Mouse (Mus musculus) stomach, postnatal 0 days (tissue): Measurements from ENCODE around the gene Myh3. TPM values are rescaled to one million over a fixed set of nuclear protein-coding genes. Genes with fewer than 3 reads are reported as not detected.

Experiments used
- ATAC-seq: fragments of 200-750 bp; cut with Nextera tagmentation; 2 replicates; pipeline ENCODE4 v1.8.0; 2017; ENCODE audit not compliant: low FRiP score, low TSS enrichment
- DNase-seq: peaks from one replicate; pipeline ENCODE4 v3.0.0-alpha.2; 2016; ENCODE audit warnings: low spot score
- H3K27ac ChIP-seq: fragments of 300-500 bp; sonication (generic); replicated peaks from 2 replicates; pipeline ENCODE4 v1.5.1; 2014; ENCODE audit warnings: mild to moderate bottlenecking, control low read depth
- H3K27me3 ChIP-seq: fragments of 300-500 bp; sonication (generic); 2 replicates; pipeline ENCODE4 v1.6.1; 2014; ENCODE audit warnings: low read length; ENCODE audit not compliant: control insufficient read depth, insufficient read depth
- H3K36me3 ChIP-seq: fragments of 300-500 bp; sonication (generic); 2 replicates; pipeline ENCODE4 v1.6.1; 2014; ENCODE audit warnings: low read length, mixed read lengths; ENCODE audit not compliant: control insufficient read depth, insufficient read depth
- H3K4me1 ChIP-seq: fragments of 300-500 bp; sonication (generic); replicated peaks from 2 replicates; pipeline ENCODE4 v1.6.1; 2014; ENCODE audit warnings: antibody characterized with exemption; ENCODE audit not compliant: control insufficient read depth, insufficient read depth
- H3K4me2 ChIP-seq: fragments of 300-500 bp; sonication (generic); replicated peaks from 2 replicates; pipeline ENCODE4 v1.6.1; 2014; ENCODE audit warnings: low read depth, mild to moderate bottlenecking, control low read depth, moderate library complexity
- H3K4me3 ChIP-seq: fragments of 300-500 bp; sonication (generic); 2 replicates; pipeline ENCODE4 v1.5.1; 2014; ENCODE audit warnings: low read depth, low read length, control low read depth
- H3K9ac ChIP-seq: fragments of 300-500 bp; sonication (generic); 2 replicates; pipeline ENCODE4 v1.6.1; 2014; ENCODE audit warnings: mild to moderate bottlenecking, low read length, control low read depth, mixed read lengths
- H3K9me3 ChIP-seq: fragments of 300-500 bp; sonication (generic); 2 replicates; pipeline ENCODE4 v1.6.1; 2016; ENCODE audit warnings: low read length; ENCODE audit not compliant: control insufficient read depth
- CTCF ChIP-seq: IDR thresholded peaks from 2 replicates; pipeline ENCODE4 v1.5.1; 2016; ENCODE audit warnings: antibody characterized with exemption, low read depth, mild to moderate bottlenecking, moderate library complexity
- EP300 ChIP-seq: optimal IDR thresholded peaks from 2 replicates; pipeline ENCODE3; 2016; ENCODE audit warnings: antibody characterized with exemption
- WGBS: fragments of 180-500 bp; shearing (Covaris S2); extraction: QIAGEN DNeasy Blood & Tissue Kit; methylation state at CpG from one replicate; pipeline ENCODE4 v1.1.7; 2014; 5-methylcytosine and 5-hydroxymethylcytosine counted together
- polyA plus RNA-seq: library from polyadenylated mRNA; unstranded; fragments of >200 nt; fragmentation: Nextera tagmentation; extraction: Ambion mirVana; gene quantifications from 2 replicates; pipeline ENCODE4 v1.2.1, GENCODE M21; 2015

The Myh3 gene
- polyA plus RNA-seq, 1 experiment from 2014 or later: 0.91 TPM

DNA sequence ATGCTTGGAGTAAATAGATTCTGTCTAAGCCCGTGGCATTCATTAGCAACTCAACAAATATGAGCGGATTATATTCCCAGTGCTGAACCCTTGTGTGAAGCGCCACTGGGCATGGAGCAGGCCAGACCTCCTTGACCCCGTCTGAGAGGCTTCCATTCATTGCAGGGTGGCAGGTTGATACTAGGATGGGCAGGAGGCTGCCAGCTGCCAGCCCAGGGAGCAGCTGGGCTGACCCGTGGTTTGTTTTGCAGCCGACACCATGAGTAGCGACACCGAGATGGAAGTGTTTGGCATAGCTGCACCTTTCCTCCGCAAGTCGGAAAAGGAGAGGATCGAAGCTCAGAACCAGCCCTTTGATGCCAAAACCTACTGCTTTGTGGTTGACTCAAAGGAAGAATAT lies 1.6 kb downstream of the Myh3 start:
- Histone ChIP-seq H3K9ac (no peak overlapping the region), H3K27ac (no peak overlapping the region), H3K27me3 (no peaks in the 10 kb centered on the region), H3K4me2 (no peak overlapping the region), H3K9me3 (no peaks in the 10 kb centered on the region), H3K36me3 (no peaks in the 10 kb centered on the region), H3K4me3 (no peak overlapping the region), H3K4me1 (no peaks in the 10 kb centered on the region; the same call in 1 of the 2 replicates)
- ATAC-seq: no peak
- no peak for DNase-seq
- WGBS: 68% methylated on average over 11 of the region's 11 CpGs
- TF ChIP-seq CTCF (no peak), EP300 (no peak)

DNA sequence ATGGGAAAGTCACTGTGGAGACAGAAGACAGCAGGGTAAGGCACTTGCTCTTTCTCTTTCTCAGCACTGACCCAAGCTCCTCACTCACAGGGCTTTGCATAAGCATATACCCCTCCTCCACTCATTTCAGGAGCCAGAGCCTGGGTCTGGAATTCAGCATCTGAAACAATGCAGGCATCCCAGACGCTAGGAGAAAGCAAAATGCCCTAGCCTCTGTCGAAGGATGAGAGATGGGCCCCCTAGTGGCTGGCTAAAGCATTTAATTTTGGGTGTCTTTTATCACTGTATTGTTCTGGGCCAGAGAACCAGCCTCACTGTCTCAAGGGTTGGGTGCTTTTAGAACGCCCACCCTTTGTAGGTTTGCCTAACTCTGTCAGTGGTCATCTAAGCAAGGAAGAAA lies 2.1 kb downstream of the Myh3 start:
- ATAC-seq (peak; percentile 58; the same call in 1 of the 2 replicates), DNase-seq (peak; percentile 52)
- no peaks in the 10 kb centered on the region for H3K36me3 ChIP-seq
- no peaks in the 10 kb centered on the region for H3K9me3 ChIP-seq
- no peak overlapping the region for H3K4me3 ChIP-seq
- H3K9ac ChIP-seq: no peak overlapping the region
- TF ChIP-seq CTCF (peak; percentile 82), EP300 (no peak)
- 5% methylated on average over 3 of the region's 3 CpGs for WGBS
- H3K27me3 ChIP-seq: no peaks in the 10 kb centered on the region
- H3K4me2 ChIP-seq: no peak overlapping the region
- H3K27ac ChIP-seq: no peak overlapping the region
- no peaks in the 10 kb centered on the region; the same call in 1 of the 2 replicates for H3K4me1 ChIP-seq

DNA sequence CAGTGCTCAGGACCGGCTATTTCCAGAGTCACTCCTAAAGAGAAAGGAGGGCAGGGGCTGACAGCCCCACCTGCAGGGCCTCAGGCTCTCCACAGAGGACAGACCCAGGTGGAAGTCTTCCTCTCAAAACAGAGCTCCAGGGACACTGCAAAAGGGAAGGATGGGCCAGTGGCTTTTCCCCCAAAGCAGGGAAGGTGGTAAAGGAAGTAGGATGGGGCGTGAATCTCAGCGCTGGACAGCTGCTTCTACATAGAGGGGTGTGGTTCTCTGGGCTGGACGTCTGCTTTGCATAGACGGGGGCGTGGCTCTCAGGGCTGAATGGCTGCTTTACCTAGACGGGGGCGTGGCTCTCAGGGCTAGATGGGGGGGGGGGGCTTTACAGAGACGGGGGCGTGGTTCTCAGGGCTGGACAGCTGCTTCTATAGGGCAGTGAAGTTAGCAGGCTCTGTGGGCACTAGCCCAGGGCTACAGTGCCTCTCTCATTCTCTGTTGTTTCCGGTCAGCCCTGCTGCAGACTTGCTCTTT lies 3.1 kb downstream of the Myh3 start:
- DNase-seq: peak; percentile 85
- H3K4me3 ChIP-seq: no peak overlapping the region
- WGBS: 4% methylated on average over 11 of the region's 11 CpGs
- no peaks in the 10 kb centered on the region; the same call in 1 of the 2 replicates for H3K4me1 ChIP-seq
- ATAC-seq: peak; percentile 83
- H3K9ac ChIP-seq: no peak overlapping the region
- H3K4me2 ChIP-seq: no peak overlapping the region
- H3K27ac ChIP-seq: no peak overlapping the region
- H3K36me3 ChIP-seq: no peaks in the 10 kb centered on the region
- no peaks in the 10 kb centered on the region for H3K27me3 ChIP-seq
- TF ChIP-seq EP300 (no peak), CTCF (no peak)
- no peaks in the 10 kb centered on the region for H3K9me3 ChIP-seq

DNA sequence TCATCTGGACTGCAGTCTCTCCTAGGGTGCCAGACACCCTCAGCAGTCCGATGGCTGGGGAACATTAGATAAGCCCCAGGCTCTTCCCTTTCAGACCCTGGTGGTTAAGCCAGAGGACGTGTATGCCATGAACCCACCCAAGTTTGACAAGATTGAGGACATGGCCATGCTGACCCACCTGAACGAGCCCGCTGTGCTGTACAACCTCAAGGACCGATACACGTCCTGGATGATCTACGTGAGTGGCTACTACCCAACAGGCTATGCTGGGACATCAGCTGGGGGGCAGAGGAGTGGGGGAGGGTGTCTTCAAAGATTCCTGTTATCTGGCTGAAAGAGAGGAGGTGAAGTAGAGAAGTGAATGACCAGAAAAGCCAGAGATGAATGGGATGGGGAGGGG lies 4.1 kb downstream of the Myh3 start:
- ATAC-seq: no peak
- TF ChIP-seq EP300 (no peak), CTCF (no peak)
- Histone ChIP-seq H3K9me3 (no peaks in the 10 kb centered on the region), H3K4me3 (no peak overlapping the region), H3K4me1 (no peaks in the 10 kb centered on the region; the same call in 1 of the 2 replicates), H3K27me3 (no peaks in the 10 kb centered on the region), H3K9ac (no peak overlapping the region), H3K4me2 (no peak overlapping the region), H3K36me3 (no peaks in the 10 kb centered on the region), H3K27ac (no peak overlapping the region)
- 83% methylated on average over 7 of the region's 7 CpGs for WGBS
- DNase-seq: no peak

DNA sequence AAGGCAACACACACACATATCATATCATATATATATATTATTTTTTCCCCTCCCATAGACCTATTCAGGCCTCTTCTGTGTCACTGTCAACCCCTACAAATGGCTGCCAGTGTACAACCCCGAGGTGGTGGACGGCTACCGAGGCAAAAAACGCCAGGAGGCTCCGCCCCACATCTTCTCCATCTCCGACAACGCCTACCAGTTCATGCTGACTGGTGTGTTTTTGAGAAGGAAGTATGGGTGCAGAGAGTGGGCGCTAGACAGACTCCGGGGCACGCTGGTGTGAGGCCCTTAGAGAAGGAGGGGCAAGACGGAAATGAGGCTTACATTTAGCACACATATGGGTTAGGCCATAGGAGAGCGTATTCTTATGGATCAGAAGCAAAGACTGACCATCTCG lies 4.7 kb downstream of the Myh3 start:
- no peak for TF ChIP-seq EP300
- no peak for TF ChIP-seq CTCF
- Histone ChIP-seq H3K36me3 (no peaks in the 10 kb centered on the region), H3K27me3 (no peaks in the 10 kb centered on the region), H3K9ac (no peak overlapping the region), H3K9me3 (no peaks in the 10 kb centered on the region), H3K4me2 (no peak overlapping the region), H3K27ac (no peak overlapping the region), H3K4me1 (no peaks in the 10 kb centered on the region; the same call in 1 of the 2 replicates), H3K4me3 (no peak overlapping the region)
- ATAC-seq (no peak), DNase-seq (no peak)
- WGBS: 77% methylated on average over 13 of the region's 13 CpGs

DNA sequence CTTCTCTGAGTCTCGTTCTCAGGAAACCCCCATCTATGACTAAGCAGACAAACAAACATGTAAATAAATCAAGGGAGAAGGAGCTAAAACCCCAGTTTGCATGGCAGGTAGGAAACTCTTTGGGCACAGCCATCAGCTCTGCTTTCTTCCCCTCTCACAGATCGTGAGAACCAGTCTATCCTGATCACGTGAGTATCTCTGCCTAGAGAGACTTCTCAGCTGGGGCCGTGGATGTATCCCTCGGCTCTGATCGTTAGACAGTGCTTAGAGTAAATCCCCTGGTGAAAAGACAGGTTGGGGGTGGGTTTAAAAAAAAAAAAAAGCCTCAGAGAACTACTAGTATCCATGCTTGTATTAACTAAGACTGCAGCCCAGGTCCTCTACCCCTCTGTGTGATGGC lies 5.1 kb downstream of the Myh3 start:
- no peaks in the 10 kb centered on the region for H3K36me3 ChIP-seq
- H3K27ac ChIP-seq: no peak overlapping the region
- H3K4me1 ChIP-seq: no peaks in the 10 kb centered on the region; the same call in 1 of the 2 replicates
- 55% methylated on average over 6 of the region's 6 CpGs for WGBS
- no peak overlapping the region for H3K4me3 ChIP-seq
- TF ChIP-seq CTCF (no peak), EP300 (no peak)
- DNase-seq: no peak
- H3K9ac ChIP-seq: no peak overlapping the region
- no peaks in the 10 kb centered on the region for H3K27me3 ChIP-seq
- H3K4me2 ChIP-seq: no peak overlapping the region
- H3K9me3 ChIP-seq: no peaks in the 10 kb centered on the region
- ATAC-seq: no peak
